Mouse (Mus musculus): ENCODE data around the gene Exosc1.

DNA sequence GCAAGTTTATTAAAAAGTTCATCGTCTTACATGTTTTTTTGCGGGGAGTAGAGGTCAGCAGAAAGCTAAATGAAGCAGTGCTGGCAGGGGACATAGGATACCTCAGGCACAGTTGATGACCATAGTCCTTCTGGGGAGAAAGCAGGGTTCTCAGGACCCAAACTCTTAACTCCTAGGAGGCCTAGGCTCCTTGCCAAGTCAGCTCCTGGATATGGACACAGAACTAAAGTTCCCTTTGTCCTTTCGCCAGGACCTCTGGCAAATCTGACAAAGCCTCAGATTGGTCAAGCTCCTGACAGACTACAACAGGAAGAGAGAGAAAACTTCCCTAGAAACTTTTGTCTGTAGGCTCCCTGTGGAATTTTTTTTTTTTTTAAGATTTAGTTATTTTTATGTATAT is 24.5 kb downstream of the Exosc1 start:
- TF ChIP-seq CTCF (IDR thresholded peaks at IDR 0.05; ENCODE audit: low read depth, low read length) (no peak), POLR2A (IDR thresholded peaks at IDR 0.05; ENCODE audit: borderline replicate concordance, low read depth, low read length) (no peak)
